Mouse (Mus musculus) heart, postnatal 0 days (tissue): Measurements from ENCODE around the gene Prkag2.

ENCODE experiments used
- CTCF ChIP-seq: IDR thresholded peaks from 2 replicates; pipeline ENCODE4 v1.5.1; 2016; ENCODE audit warnings: antibody characterized with exemption, control low read depth, low read depth
- EP300 ChIP-seq: IDR thresholded peaks from 2 replicates; pipeline ENCODE4 v1.6.1; 2016; ENCODE audit warnings: antibody characterized with exemption, low read depth

GRCm38 (mm10) chr5:24877836-24878624, 222.4 kb downstream of the Prkag2 start:
- TF ChIP-seq CTCF, result no peak
- no peak for TF ChIP-seq EP300
